Mouse (Mus musculus): ENCODE data around the gene Pde1a. TPM values are rescaled to one million over a fixed set of nuclear protein-coding genes. Genes with fewer than 3 reads are reported as not detected.
A peak's percentile ranks its signal among the peaks of the same experiment; 100 is the strongest.

Pde1a gene
- polyA plus RNA-seq, 1 experiment, result 105 TPM

GRCm38 (mm10) chr2:80046751-80047513, 82.3 kb downstream of the Pde1a start:
- TF ChIP-seq CTCF (IDR thresholded peaks at IDR 0.05; ENCODE audit: control insufficient read depth, insufficient read depth, insufficient replicate concordance, low read depth, low read length) (no peak), POLR2A (IDR thresholded peaks at IDR 0.05; ENCODE audit: control insufficient read depth, low read depth, low read length) (no peak)
- H3K4me3 ChIP-seq (ENCODE audit: control insufficient read depth, low read depth, low read length), result no peak overlapping the region

GRCm38 (mm10) chr2:80038642-80039445, 90.4 kb downstream of the Pde1a start:
- TF ChIP-seq POLR2A (IDR thresholded peaks at IDR 0.05; ENCODE audit: control insufficient read depth, low read depth, low read length) (no peak), CTCF (IDR thresholded peaks at IDR 0.05; ENCODE audit: control insufficient read depth, insufficient read depth, insufficient replicate concordance, low read depth, low read length) (no peak)
- Histone ChIP-seq H3K4me1 (ENCODE audit: control insufficient read depth, insufficient read depth, low read length) (no peaks in the 10 kb centered on the region), H3K36me3 (ENCODE audit: control insufficient read depth, insufficient read depth, low read length) (no peaks in the 10 kb centered on the region), H3K4me3 (ENCODE audit: control insufficient read depth, low read depth, low read length) (peak overlapping the region; percentile 6), H3K27me3 (ENCODE audit: control insufficient read depth, insufficient read depth, low read length) (no peaks in the 10 kb centered on the region), H3K27ac (ENCODE audit: control insufficient read depth, insufficient read depth, low read depth, low read length) (no peak overlapping the region)

More at GRCm38 (mm10) chr2:80046751-80047513, 82.3 kb downstream of the Pde1a start:
- Histone ChIP-seq H3K27me3 (ENCODE audit: control insufficient read depth, insufficient read depth, low read length) (no peaks in the 10 kb centered on the region), H3K36me3 (ENCODE audit: control insufficient read depth, insufficient read depth, low read length) (no peaks in the 10 kb centered on the region), H3K27ac (ENCODE audit: control insufficient read depth, insufficient read depth, low read depth, low read length) (no peak overlapping the region), H3K4me1 (ENCODE audit: control insufficient read depth, insufficient read depth, low read length) (no peaks in the 10 kb centered on the region)

- no peaks in the 10 kb centered on the region for H3K36me3 ChIP-seq (ENCODE audit: control insufficient read depth, insufficient read depth, low read length)
- no peak overlapping the region for H3K4me3 ChIP-seq (ENCODE audit: control insufficient read depth, low read depth, low read length)
- no peaks in the 10 kb centered on the region for H3K27me3 ChIP-seq (ENCODE audit: control insufficient read depth, insufficient read depth, low read length)
- TF ChIP-seq POLR2A (IDR thresholded peaks at IDR 0.05; ENCODE audit: control insufficient read depth, low read depth, low read length), result no peak
- no peak for TF ChIP-seq CTCF (IDR thresholded peaks at IDR 0.05; ENCODE audit: control insufficient read depth, insufficient read depth, insufficient replicate concordance, low read depth, low read length)
- no peak overlapping the region for H3K27ac ChIP-seq (ENCODE audit: control insufficient read depth, insufficient read depth, low read depth, low read length)
- no peaks in the 10 kb centered on the region for H3K4me1 ChIP-seq (ENCODE audit: control insufficient read depth, insufficient read depth, low read length)
Measured at GRCm38 (mm10) chr2:80037971-80038370, 91.3 kb downstream of the Pde1a start.

- H3K4me3 ChIP-seq (ENCODE audit: control insufficient read depth, low read depth, low read length), result no peak overlapping the region
- no peaks in the 10 kb centered on the region for H3K36me3 ChIP-seq (ENCODE audit: control insufficient read depth, insufficient read depth, low read length)
- TF ChIP-seq CTCF (IDR thresholded peaks at IDR 0.05; ENCODE audit: control insufficient read depth, insufficient read depth, insufficient replicate concordance, low read depth, low read length), result no peak
- TF ChIP-seq POLR2A (IDR thresholded peaks at IDR 0.05; ENCODE audit: control insufficient read depth, low read depth, low read length), result no peak
- no peaks in the 10 kb centered on the region for H3K27me3 ChIP-seq (ENCODE audit: control insufficient read depth, insufficient read depth, low read length)
- H3K27ac ChIP-seq (ENCODE audit: control insufficient read depth, insufficient read depth, low read depth, low read length), result no peak overlapping the region
- no peaks in the 10 kb centered on the region for H3K4me1 ChIP-seq (ENCODE audit: control insufficient read depth, insufficient read depth, low read length)
Measured at GRCm38 (mm10) chr2:80029051-80029450, 100.2 kb downstream of the Pde1a start.

- Histone ChIP-seq H3K4me1 (ENCODE audit: control insufficient read depth, insufficient read depth, low read length) (no peaks in the 10 kb centered on the region), H3K36me3 (ENCODE audit: control insufficient read depth, insufficient read depth, low read length) (no peaks in the 10 kb centered on the region), H3K4me3 (ENCODE audit: control insufficient read depth, low read depth, low read length) (no peak overlapping the region), H3K27me3 (ENCODE audit: control insufficient read depth, insufficient read depth, low read length) (no peaks in the 10 kb centered on the region), H3K27ac (ENCODE audit: control insufficient read depth, insufficient read depth, low read depth, low read length) (no peak overlapping the region)
- TF ChIP-seq CTCF (IDR thresholded peaks at IDR 0.05; ENCODE audit: control insufficient read depth, insufficient read depth, insufficient replicate concordance, low read depth, low read length) (no peak), POLR2A (IDR thresholded peaks at IDR 0.05; ENCODE audit: control insufficient read depth, low read depth, low read length) (no peak)
Measured at GRCm38 (mm10) chr2:80026053-80026452, 103.2 kb downstream of the Pde1a start.

GRCm38 (mm10) chr2:80025597-80025996, 103.7 kb downstream of the Pde1a start:
- no peak for TF ChIP-seq CTCF (IDR thresholded peaks at IDR 0.05; ENCODE audit: control insufficient read depth, insufficient read depth, insufficient replicate concordance, low read depth, low read length)
- no peak for TF ChIP-seq POLR2A (IDR thresholded peaks at IDR 0.05; ENCODE audit: control insufficient read depth, low read depth, low read length)
- Histone ChIP-seq H3K4me1 (ENCODE audit: control insufficient read depth, insufficient read depth, low read length) (no peaks in the 10 kb centered on the region), H3K4me3 (ENCODE audit: control insufficient read depth, low read depth, low read length) (no peak overlapping the region), H3K27ac (ENCODE audit: control insufficient read depth, insufficient read depth, low read depth, low read length) (no peak overlapping the region), H3K27me3 (ENCODE audit: control insufficient read depth, insufficient read depth, low read length) (no peaks in the 10 kb centered on the region), H3K36me3 (ENCODE audit: control insufficient read depth, insufficient read depth, low read length) (no peaks in the 10 kb centered on the region)

- no peak overlapping the region for H3K4me3 ChIP-seq (ENCODE audit: control insufficient read depth, low read depth, low read length)
Measured at GRCm38 (mm10) chr2:80025038-80025437, 104.2 kb downstream of the Pde1a start.

More at GRCm38 (mm10) chr2:80025038-80025437, 104.2 kb downstream of the Pde1a start:
- Histone ChIP-seq H3K27ac (ENCODE audit: control insufficient read depth, insufficient read depth, low read depth, low read length) (no peak overlapping the region), H3K4me1 (ENCODE audit: control insufficient read depth, insufficient read depth, low read length) (no peaks in the 10 kb centered on the region), H3K36me3 (ENCODE audit: control insufficient read depth, insufficient read depth, low read length) (no peaks in the 10 kb centered on the region), H3K27me3 (ENCODE audit: control insufficient read depth, insufficient read depth, low read length) (no peaks in the 10 kb centered on the region)
- TF ChIP-seq POLR2A (IDR thresholded peaks at IDR 0.05; ENCODE audit: control insufficient read depth, low read depth, low read length) (no peak), CTCF (IDR thresholded peaks at IDR 0.05; ENCODE audit: control insufficient read depth, insufficient read depth, insufficient replicate concordance, low read depth, low read length) (no peak)

Measured in testis, adult 2 months (tissue).